Mouse (Mus musculus) myocyte (in vitro differentiated cells): ENCODE results near the gene Meltf. TPM values are rescaled to one million over a fixed set of nuclear protein-coding genes. Genes with fewer than 3 reads are reported as not detected.
A peak's percentile ranks its signal among the peaks of the same experiment; 100 is the strongest.

ENCODE experiments used
- H3K27me3 ChIP-seq: one replicate; pipeline ENCODE4 v1.6.1; 2011; ENCODE audit not compliant: control insufficient read depth, insufficient read depth, insufficient read length
- H3K36me3 ChIP-seq: one replicate; pipeline ENCODE4 v1.6.1; 2011; ENCODE audit not compliant: control insufficient read depth, insufficient read depth
- H3K4me2 ChIP-seq: one replicate; pipeline ENCODE4 v1.6.1; 2011; ENCODE audit warnings: low read depth, control low read depth
- H3K4me3 ChIP-seq: one replicate; pipeline ENCODE4 v1.5.1; 2011; ENCODE audit warnings: mild to moderate bottlenecking, control low read depth, moderate library complexity
- H3K79me2 ChIP-seq: one replicate; pipeline ENCODE4 v1.6.1; 2011; ENCODE audit not compliant: control insufficient read depth, insufficient read depth
- H3ac ChIP-seq: one replicate; pipeline ENCODE4 v1.6.1; 2011; ENCODE audit not compliant: control insufficient read depth, insufficient read length
- CEBPB ChIP-seq: IDR thresholded peaks from 2 replicates; pipeline ENCODE4 v1.6.1; 2011; ENCODE audit warnings: mild to moderate bottlenecking, moderate library complexity; ENCODE audit not compliant: poor library complexity, insufficient read depth, severe bottlenecking
- E2F4 ChIP-seq: IDR thresholded peaks from one replicate; pipeline ENCODE4 v1.6.1; 2011; ENCODE audit warnings: mild to moderate bottlenecking, control low read depth, moderate library complexity; ENCODE audit not compliant: insufficient read depth
- MAX ChIP-seq: IDR thresholded peaks from one replicate; pipeline ENCODE4 v1.6.1; 2011; ENCODE audit warnings: low read depth, mild to moderate bottlenecking, control low read depth
- MYOD1 ChIP-seq, 3 experiments: IDR thresholded peaks; one replicate each; pipeline ENCODE4 v1.6.1; 2011; ENCODE audit warnings: control low read depth in 2 of 3, low read depth in 2 of 3, mild to moderate bottlenecking in 2 of 3, moderate library complexity in 1 of 3; ENCODE audit not compliant: insufficient read length in 2 of 3, control insufficient read depth in 1 of 3
- MYOG ChIP-seq, 3 experiments: IDR thresholded peaks; one replicate each; pipeline ENCODE4 v1.6.1; 2011; ENCODE audit warnings: control low read depth in 2 of 3, low read depth in 2 of 3, mild to moderate bottlenecking in 2 of 3; ENCODE audit not compliant: insufficient read length in 2 of 3, control insufficient read depth in 1 of 3, insufficient read depth in 1 of 3
- POLR2A ChIP-seq: IDR thresholded peaks from one replicate; pipeline ENCODE4 v1.6.1; 2011; ENCODE audit warnings: low read depth, mild to moderate bottlenecking, control low read depth, moderate library complexity; ENCODE audit not compliant: insufficient read length
- POLR2AphosphoS2 ChIP-seq: IDR thresholded peaks from one replicate; pipeline ENCODE4 v1.6.1; 2011; ENCODE audit warnings: low read depth, control low read depth; ENCODE audit not compliant: insufficient read length
- REST ChIP-seq: IDR thresholded peaks from one replicate; pipeline ENCODE4 v1.6.1; 2011; ENCODE audit warnings: mild to moderate bottlenecking, control low read depth, moderate library complexity; ENCODE audit not compliant: insufficient read depth, insufficient read length
- SRF ChIP-seq: IDR thresholded peaks from one replicate; pipeline ENCODE4 v1.6.1; 2011; ENCODE audit warnings: low read depth; ENCODE audit not compliant: control insufficient read depth, insufficient read length
- TCF12 ChIP-seq: IDR thresholded peaks from one replicate; pipeline ENCODE4 v1.6.1; 2011; ENCODE audit warnings: mild to moderate bottlenecking, control low read depth; ENCODE audit not compliant: poor library complexity, insufficient read depth, severe bottlenecking
- TCF3 ChIP-seq: IDR thresholded peaks from one replicate; pipeline ENCODE4 v1.6.1; 2011; ENCODE audit warnings: low read depth, control low read depth; ENCODE audit not compliant: insufficient read length
- USF1 ChIP-seq: IDR thresholded peaks from one replicate; pipeline ENCODE4 v1.6.1; 2011; ENCODE audit warnings: low read depth, mild to moderate bottlenecking, control low read depth, moderate library complexity
- polyA plus RNA-seq: library from polyadenylated mRNA; unstranded; fragments of >200 nt; fragmentation: generic; extraction: Trizol; gene quantifications from one replicate; pipeline ENCODE4 v1.2.1, GENCODE M21; 2012; ENCODE audit warnings: missing spikeins

Meltf gene
- polyA plus RNA-seq, 1 experiment = not detected

DNA sequence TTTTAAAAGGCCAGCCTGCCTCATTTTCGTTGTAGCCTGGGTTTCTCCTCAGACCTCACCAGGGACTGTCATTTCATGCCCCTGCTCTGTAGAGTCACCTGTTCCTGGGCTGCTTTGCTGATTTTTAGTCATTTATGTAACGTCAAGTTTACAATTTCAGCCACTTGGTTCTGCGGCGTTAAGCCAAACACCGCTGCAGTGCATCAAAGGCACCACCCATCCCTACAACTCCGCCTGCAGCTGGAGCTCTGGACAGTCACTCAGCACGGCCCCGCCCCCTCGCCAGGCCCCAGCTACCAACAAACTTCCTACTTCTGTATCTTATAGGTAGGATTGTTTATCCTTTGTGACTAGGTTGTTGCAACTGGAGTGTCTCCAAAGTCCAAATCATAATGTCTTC lies 28.3 kb downstream of the Meltf start:
- Histone ChIP-seq H3ac (no peak overlapping the region), H3K4me3 (no peak overlapping the region), H3K79me2 (no peaks in the 10 kb centered on the region), H3K4me2 (no peak overlapping the region), H3K36me3 (no peaks in the 10 kb centered on the region), H3K27me3 (peaks cover 10% of the 10 kb centered on the region)
- TF ChIP-seq CEBPB = no peak
- TF ChIP-seq REST = no peak
- no peak for TF ChIP-seq POLR2AphosphoS2
- TF ChIP-seq TCF3 = no peak
- TF ChIP-seq USF1 = no peak
- no peak for TF ChIP-seq MYOG (IDR thresholded peaks at IDR 0.05; ENCODE audit: control insufficient read depth in 1 of 3, insufficient read depth in 1 of 3, insufficient read length in 2 of 3, low read depth in 2 of 3)
- TF ChIP-seq MYOD1 (IDR thresholded peaks at IDR 0.05; ENCODE audit: control insufficient read depth in 1 of 3, insufficient read length in 2 of 3, low read depth in 2 of 3) = no peak
- TF ChIP-seq E2F4 = no peak
- TF ChIP-seq SRF = no peak
- no peak for TF ChIP-seq TCF12
- no peak for TF ChIP-seq POLR2A
- no peak for TF ChIP-seq MAX

DNA sequence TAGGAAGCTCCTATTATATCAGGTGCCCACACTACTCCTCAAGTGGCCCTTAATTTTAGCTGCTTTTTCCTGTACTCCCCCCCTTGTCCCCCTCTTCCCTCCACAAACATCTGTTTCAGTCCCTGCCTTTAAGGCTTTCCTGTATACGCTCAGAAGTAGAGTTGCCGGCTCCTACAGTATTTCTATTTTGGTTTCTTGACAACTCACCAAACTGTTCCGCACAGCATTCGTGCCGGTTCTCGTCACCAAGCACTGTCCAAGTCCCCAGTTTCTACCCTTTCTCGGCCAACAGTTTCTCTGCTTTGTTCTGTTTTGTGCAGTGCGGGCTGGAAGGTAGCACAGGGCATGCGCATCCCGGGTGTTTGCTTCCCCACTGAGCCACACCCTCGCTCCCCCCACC lies 30.3 kb downstream of the Meltf start:
- TF ChIP-seq MYOD1 (IDR thresholded peaks at IDR 0.05; ENCODE audit: control insufficient read depth in 1 of 3, insufficient read length in 2 of 3, low read depth in 2 of 3) (no peak), MAX (no peak), TCF12 (no peak), POLR2A (no peak), SRF (no peak), POLR2AphosphoS2 (no peak), MYOG (IDR thresholded peaks at IDR 0.05; ENCODE audit: control insufficient read depth in 1 of 3, insufficient read depth in 1 of 3, insufficient read length in 2 of 3, low read depth in 2 of 3) (no peak), REST (no peak), USF1 (no peak), E2F4 (no peak)
- H3K4me3 ChIP-seq = no peak overlapping the region

DNA sequence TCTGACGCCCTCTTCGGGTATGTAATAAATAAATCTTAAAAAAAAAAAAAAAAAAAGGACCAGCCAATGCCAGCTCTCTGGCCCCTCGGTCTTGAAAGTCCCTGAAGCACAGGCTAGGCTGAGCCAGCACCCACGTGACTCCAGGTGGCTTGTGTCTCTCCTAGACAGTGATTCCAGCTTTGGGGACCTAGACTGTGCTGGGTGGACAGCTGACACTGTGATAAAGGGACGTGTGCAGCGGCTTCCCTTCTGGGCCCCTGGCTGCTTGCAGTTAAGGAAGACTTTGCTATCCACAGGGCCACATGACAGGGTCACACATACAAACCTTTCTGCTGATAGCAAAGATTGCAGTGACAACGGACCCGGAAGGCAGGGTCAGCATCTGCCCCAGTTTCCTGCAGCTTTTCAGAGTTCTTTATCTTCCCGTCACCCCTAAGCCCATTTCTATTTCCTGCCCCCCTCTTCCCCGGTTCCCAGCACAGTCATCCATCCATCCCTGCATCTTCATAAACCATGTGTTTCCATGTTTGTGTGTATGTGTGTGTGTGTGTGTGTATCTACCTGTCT lies 31.8 kb downstream of the Meltf start:
- Histone ChIP-seq H3K36me3 (no peaks in the 10 kb centered on the region), H3K27me3 (peaks cover 10% of the 10 kb centered on the region), H3K79me2 (no peaks in the 10 kb centered on the region), H3K4me2 (no peak overlapping the region), H3K4me3 (no peak overlapping the region), H3ac (no peak overlapping the region)
- no peak for TF ChIP-seq MAX
- TF ChIP-seq REST = no peak
- TF ChIP-seq SRF = no peak
- TF ChIP-seq TCF12 = no peak
- TF ChIP-seq TCF3 = no peak
- TF ChIP-seq E2F4 = no peak
- no peak for TF ChIP-seq MYOG (IDR thresholded peaks at IDR 0.05; ENCODE audit: control insufficient read depth in 1 of 3, insufficient read depth in 1 of 3, insufficient read length in 2 of 3, low read depth in 2 of 3)
- TF ChIP-seq USF1 = no peak
- TF ChIP-seq POLR2A = no peak

More for the DNA sequence above, 30.3 kb downstream of the Meltf start:
- Histone ChIP-seq H3ac (no peak overlapping the region), H3K27me3 (peaks cover 10% of the 10 kb centered on the region), H3K36me3 (no peaks in the 10 kb centered on the region), H3K4me2 (peak overlapping the region; percentile 12), H3K79me2 (no peaks in the 10 kb centered on the region)

DNA sequence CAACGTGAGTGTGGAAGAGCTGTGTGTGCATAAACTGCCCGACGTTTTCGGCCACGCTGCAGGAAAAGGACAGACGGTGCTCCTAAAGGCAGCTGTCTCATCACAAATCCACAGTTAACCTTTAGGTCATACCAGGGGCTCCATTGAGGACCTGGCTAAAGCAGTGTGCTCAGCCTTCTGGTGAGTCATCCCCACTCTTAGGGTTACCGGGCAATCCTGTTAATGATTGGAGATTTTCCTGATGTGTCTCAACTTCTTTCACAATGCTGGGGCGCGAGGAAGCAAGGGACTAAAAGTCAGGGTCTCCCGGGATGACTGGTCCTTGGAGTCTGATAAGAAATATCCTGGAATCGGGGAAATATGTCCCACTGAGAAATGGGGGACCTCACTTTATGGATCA lies 39.2 kb downstream of the Meltf start:
- Histone ChIP-seq H3K4me2 (peak overlapping the region; percentile 74), H3K4me3 (no peak overlapping the region), H3K27me3 (peaks cover 4% of the 10 kb centered on the region), H3K36me3 (no peaks in the 10 kb centered on the region), H3K79me2 (no peaks in the 10 kb centered on the region), H3ac (no peak overlapping the region)
- TF ChIP-seq USF1 (no peak), TCF12 (no peak), POLR2AphosphoS2 (no peak), E2F4 (no peak), MYOD1 (IDR thresholded peaks at IDR 0.05; ENCODE audit: control insufficient read depth in 1 of 3, insufficient read length in 2 of 3, low read depth in 2 of 3) (no peak), MYOG (IDR thresholded peaks at IDR 0.05; ENCODE audit: control insufficient read depth in 1 of 3, insufficient read depth in 1 of 3, insufficient read length in 2 of 3, low read depth in 2 of 3) (no peak), POLR2A (no peak), REST (no peak), TCF3 (no peak), CEBPB (no peak), MAX (no peak), SRF (no peak)

DNA sequence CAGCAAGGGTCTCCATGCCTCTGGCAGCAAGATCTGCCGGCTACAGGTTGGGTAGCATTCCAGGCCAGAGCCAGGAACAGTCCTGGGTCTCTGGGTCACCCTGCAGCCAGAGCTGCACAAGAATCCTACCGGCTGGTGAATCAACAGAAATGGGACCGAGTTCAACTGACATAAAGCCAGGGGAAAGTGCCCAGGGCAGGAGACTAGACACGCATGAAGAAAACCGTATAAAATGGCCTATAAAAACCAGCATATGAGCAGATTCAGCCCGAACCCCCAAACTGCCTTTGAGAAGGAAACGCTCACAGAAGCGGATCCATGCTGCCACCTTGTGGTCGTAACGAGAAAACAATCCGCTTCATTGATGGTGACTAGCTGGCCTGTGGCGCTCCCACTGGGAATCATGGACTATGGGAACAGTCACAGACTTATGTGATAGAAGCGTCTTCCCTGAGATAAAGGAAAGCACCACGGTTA lies 39.7 kb downstream of the Meltf start:
- H3ac ChIP-seq = no peak overlapping the region
- peaks cover 4% of the 10 kb centered on the region for H3K27me3 ChIP-seq
- no peak for TF ChIP-seq USF1
- no peak for TF ChIP-seq CEBPB
- no peak for TF ChIP-seq TCF12
- no peak for TF ChIP-seq MYOG (IDR thresholded peaks at IDR 0.05; ENCODE audit: control insufficient read depth in 1 of 3, insufficient read depth in 1 of 3, insufficient read length in 2 of 3, low read depth in 2 of 3)
- no peak for TF ChIP-seq SRF
- no peak for TF ChIP-seq POLR2AphosphoS2
- no peak for TF ChIP-seq MAX
- no peak for TF ChIP-seq MYOD1 (IDR thresholded peaks at IDR 0.05; ENCODE audit: control insufficient read depth in 1 of 3, insufficient read length in 2 of 3, low read depth in 2 of 3)
- TF ChIP-seq TCF3 = no peak
- TF ChIP-seq REST = no peak
- TF ChIP-seq POLR2A = no peak
- no peak for TF ChIP-seq E2F4
- H3K79me2 ChIP-seq = no peaks in the 10 kb centered on the region
- H3K4me3 ChIP-seq = no peak overlapping the region
- peak overlapping the region; percentile 74 for H3K4me2 ChIP-seq
- no peaks in the 10 kb centered on the region for H3K36me3 ChIP-seq
